Mouse (Mus musculus) C2C12 (cell line): ENCODE measurements around the gene Thsd7a.

ENCODE experiments used
- CEBPB ChIP-seq: IDR thresholded peaks from one replicate; pipeline ENCODE4 v1.6.1; 2011; ENCODE audit warnings: low read depth, mild to moderate bottlenecking, control low read depth, moderate library complexity
- CTCF ChIP-seq: IDR thresholded peaks from one replicate; pipeline ENCODE4 v1.5.1; 2011; ENCODE audit not compliant: control insufficient read depth, insufficient read depth, insufficient read length
- USF1 ChIP-seq: IDR thresholded peaks from one replicate; pipeline ENCODE4 v1.6.1; 2011; ENCODE audit warnings: low read depth, mild to moderate bottlenecking, control low read depth, moderate library complexity

DNA sequence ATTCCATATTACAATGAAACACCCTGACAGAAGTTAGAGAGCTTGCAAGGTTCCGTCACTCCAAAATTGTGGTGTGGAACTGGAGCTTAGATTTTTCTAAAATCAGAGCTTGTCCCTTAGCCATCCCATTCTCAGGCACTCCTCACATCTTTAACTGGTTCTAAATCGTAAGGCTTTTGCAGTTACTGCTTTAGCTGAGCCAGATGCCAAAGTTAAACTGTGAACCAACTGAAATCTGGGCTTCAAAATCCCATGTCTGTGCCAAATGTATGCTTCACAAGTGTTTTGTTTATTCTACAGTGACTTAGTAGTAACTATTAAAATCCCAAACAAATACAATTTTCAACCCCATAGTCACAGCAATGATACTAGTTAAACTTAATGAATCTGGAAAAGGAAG lies 242.3 kb downstream of the Thsd7a start:
- TF ChIP-seq CTCF (no peak), USF1 (no peak), CEBPB (no peak)
